Mouse (Mus musculus): ENCODE data around the gene Itsn1. TPM values are rescaled to one million over a fixed set of nuclear protein-coding genes. Genes with fewer than 3 reads are reported as not detected.

The Itsn1 gene
- total and polyA plus RNA-seq, 2 experiments from 2014 or later, result 43.5 to 90.5 TPM

GRCm38 (mm10) chr16:91968725-91969124, 239.6 kb downstream of the Itsn1 start:
- WGBS, result 62% methylated on average over 10 of the region's 10 CpGs
- no peak overlapping the region for H3K27ac ChIP-seq (ENCODE audit: low read depth, low read length)
- no peak for TF ChIP-seq CTCF (IDR thresholded peaks at IDR 0.05; ENCODE audit: low read depth)
- ATAC-seq (no peak), DNase-seq (no peak)
- no peak overlapping the region for H3K4me3 ChIP-seq (ENCODE audit: low read depth, low read length)
- no peaks in the 10 kb centered on the region for H3K36me3 ChIP-seq (ENCODE audit: insufficient read depth)
- H3K9me3 ChIP-seq (ENCODE audit: low read length), result no peaks in the 10 kb centered on the region
- H3K4me1 ChIP-seq (ENCODE audit: insufficient read depth), result peaks cover 3% of the 10 kb centered on the region; the same call in 1 of the 2 replicates
- H3K27me3 ChIP-seq (ENCODE audit: insufficient read depth, low read length), result no peaks in the 10 kb centered on the region
- H3K4me2 ChIP-seq (ENCODE audit: low read depth), result no peak overlapping the region
- H3K9ac ChIP-seq, result no peak overlapping the region

GRCm38 (mm10) chr16:91969516-91970031, 240.5 kb downstream of the Itsn1 start:
- peak; percentile 27; the same call in 1 of the 2 replicates for ATAC-seq
- no peak for TF ChIP-seq CTCF (IDR thresholded peaks at IDR 0.05; ENCODE audit: low read depth)
- no peaks in the 10 kb centered on the region for H3K36me3 ChIP-seq (ENCODE audit: insufficient read depth)
- no peak overlapping the region for H3K27ac ChIP-seq (ENCODE audit: low read depth, low read length)
- no peak for DNase-seq
- no peak overlapping the region for H3K4me2 ChIP-seq (ENCODE audit: low read depth)
- no peaks in the 10 kb centered on the region for H3K27me3 ChIP-seq (ENCODE audit: insufficient read depth, low read length)
- H3K4me3 ChIP-seq (ENCODE audit: low read depth, low read length), result no peak overlapping the region
- H3K9me3 ChIP-seq (ENCODE audit: low read length), result no peaks in the 10 kb centered on the region
- H3K9ac ChIP-seq, result no peak overlapping the region
- H3K4me1 ChIP-seq (ENCODE audit: insufficient read depth), result no peaks in the 10 kb centered on the region
- WGBS, result 32% methylated on average over 10 of the region's 10 CpGs

Small RNA genes lying within 50 kb of the gene (microRNA-seq; reads per million reads assigned to microRNA genes)
- 0 reads per million in 2 experiments for gene Gm27773

Other genes with a start within 250 kb of the Itsn1 start
- gene Ifnar1, start 244.0 kb upstream of the Itsn1 start, total RNA-seq (2014; rRNA removed), result 76.7 and 82.6 TPM in 2 replicates
- gene Ifnar1, start 244.0 kb upstream of the Itsn1 start, polyA plus RNA-seq (2015; fragmentation: Nextera tagmentation; extraction: Ambion mirVana), result 22.7 and 33.6 TPM in 2 replicates
- 61.8 and 63.0 TPM in 2 replicates for gene Ifngr2, start 182.2 kb upstream of the Itsn1 start, total RNA-seq (2014; rRNA removed)
- 112 and 146 TPM in 2 replicates for gene Ifngr2, start 182.2 kb upstream of the Itsn1 start, polyA plus RNA-seq (2015; fragmentation: Nextera tagmentation; extraction: Ambion mirVana)
- 65.2 and 65.6 TPM in 2 replicates for gene Tmem50b, start 131.5 kb upstream of the Itsn1 start, total RNA-seq (2014; rRNA removed)
- gene Tmem50b, start 131.5 kb upstream of the Itsn1 start, polyA plus RNA-seq (2015; fragmentation: Nextera tagmentation; extraction: Ambion mirVana), result 98.8 and 102 TPM in 2 replicates
- 3.7 and 6.1 TPM in 2 replicates for gene Dnajc28, start 110.3 kb upstream of the Itsn1 start, total RNA-seq (2014; rRNA removed)
- 2.8 and 3.6 TPM in 2 replicates for gene Dnajc28, start 110.3 kb upstream of the Itsn1 start, polyA plus RNA-seq (2015; fragmentation: Nextera tagmentation; extraction: Ambion mirVana)
- gene Gart, start 82.3 kb upstream of the Itsn1 start, total RNA-seq (2014; rRNA removed), result 36.7 and 41.8 TPM in 2 replicates
- gene Gart, start 82.3 kb upstream of the Itsn1 start, polyA plus RNA-seq (2015; fragmentation: Nextera tagmentation; extraction: Ambion mirVana), result 35.9 and 44.0 TPM in 2 replicates
- gene Son, start 81.8 kb upstream of the Itsn1 start, total RNA-seq (2014; rRNA removed), result 220 and 279 TPM in 2 replicates
- gene Son, start 81.8 kb upstream of the Itsn1 start, polyA plus RNA-seq (2015; fragmentation: Nextera tagmentation; extraction: Ambion mirVana), result 56.9 and 76.7 TPM in 2 replicates
- gene Donson, start 40.5 kb upstream of the Itsn1 start, total RNA-seq (2014; rRNA removed), result 21.9 and 25.8 TPM in 2 replicates
- gene Donson, start 40.5 kb upstream of the Itsn1 start, polyA plus RNA-seq (2015; fragmentation: Nextera tagmentation; extraction: Ambion mirVana), result 9.8 and 12.3 TPM in 2 replicates
- gene Cryzl1, start 306 bp upstream of the Itsn1 start, total RNA-seq (2014; rRNA removed), result 62.5 and 69.5 TPM in 2 replicates
- 94.8 and 97.1 TPM in 2 replicates for gene Cryzl1, start 306 bp upstream of the Itsn1 start, polyA plus RNA-seq (2015; fragmentation: Nextera tagmentation; extraction: Ambion mirVana)